Mouse (Mus musculus): Measurements from ENCODE around the gene Gm17268. TPM values are rescaled to one million over a fixed set of nuclear protein-coding genes. Genes with fewer than 3 reads are reported as not detected.

Gm17268 gene
- polyA plus RNA-seq, 1 experiment from 2014 or later, result not detected

DNA sequence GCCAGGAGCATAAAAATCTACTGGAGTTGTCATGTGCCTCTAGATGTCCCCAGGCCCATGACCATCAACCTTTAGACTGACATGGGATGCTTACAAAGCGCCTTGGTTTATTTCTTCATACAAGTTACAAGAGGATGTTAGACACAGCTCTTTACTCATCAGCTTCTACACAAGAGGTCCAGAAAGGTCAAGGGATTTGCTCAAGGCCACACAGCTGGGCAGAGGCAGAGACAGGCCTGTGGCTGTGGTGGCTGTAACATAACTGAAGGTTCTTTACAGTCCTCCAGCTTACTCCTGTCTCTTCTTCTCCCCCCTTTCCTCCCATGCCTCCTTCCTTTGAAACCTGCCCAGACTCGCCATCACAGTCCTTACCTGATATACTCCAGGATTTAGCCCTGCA lies 8.2 kb downstream of the Gm17268 start:
- H3K4me2 ChIP-seq, result no peak overlapping the region
- 43% methylated on average over 2 of the region's 2 CpGs for WGBS (ENCODE audit: insufficient replicate concordance)
- no peak for ATAC-seq (ENCODE audit: insufficient read depth)
- no peak overlapping the region for H3K4me3 ChIP-seq (replicated peaks)
- H3K27ac ChIP-seq (replicated peaks), result no peak overlapping the region
- H3K27me3 ChIP-seq, result no peaks in the 10 kb centered on the region
- H3K9me3 ChIP-seq (replicated peaks), result no peaks in the 10 kb centered on the region
- H3K36me3 ChIP-seq (replicated peaks), result no peaks in the 10 kb centered on the region
- no peaks in the 10 kb centered on the region for H3K4me1 ChIP-seq (replicated peaks)
- H3K9ac ChIP-seq, result no peak overlapping the region

DNA sequence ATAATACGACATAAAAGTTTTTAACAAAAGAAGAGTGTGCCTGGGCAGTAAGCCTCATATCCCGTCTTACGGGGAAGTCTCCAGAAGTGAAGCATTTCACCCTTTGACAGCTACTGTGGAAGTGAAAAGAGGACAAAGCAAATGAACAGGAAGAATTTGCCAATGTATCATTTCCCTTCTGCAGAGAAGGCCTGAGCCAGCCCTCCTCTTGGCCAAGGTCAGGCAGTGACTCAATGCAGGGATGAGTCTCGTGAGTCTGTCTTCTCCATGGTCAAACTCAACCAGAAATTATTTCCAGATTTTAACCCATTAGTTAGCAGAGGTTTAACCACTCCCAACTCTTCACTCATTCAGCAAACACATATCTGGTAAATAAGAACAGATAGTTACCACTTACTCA lies 14.6 kb downstream of the Gm17268 start:
- no peak for ATAC-seq (ENCODE audit: insufficient read depth)
- no peaks in the 10 kb centered on the region for H3K27me3 ChIP-seq
- WGBS (ENCODE audit: insufficient replicate concordance), result 44% methylated on average over 4 of the region's 4 CpGs

DNA sequence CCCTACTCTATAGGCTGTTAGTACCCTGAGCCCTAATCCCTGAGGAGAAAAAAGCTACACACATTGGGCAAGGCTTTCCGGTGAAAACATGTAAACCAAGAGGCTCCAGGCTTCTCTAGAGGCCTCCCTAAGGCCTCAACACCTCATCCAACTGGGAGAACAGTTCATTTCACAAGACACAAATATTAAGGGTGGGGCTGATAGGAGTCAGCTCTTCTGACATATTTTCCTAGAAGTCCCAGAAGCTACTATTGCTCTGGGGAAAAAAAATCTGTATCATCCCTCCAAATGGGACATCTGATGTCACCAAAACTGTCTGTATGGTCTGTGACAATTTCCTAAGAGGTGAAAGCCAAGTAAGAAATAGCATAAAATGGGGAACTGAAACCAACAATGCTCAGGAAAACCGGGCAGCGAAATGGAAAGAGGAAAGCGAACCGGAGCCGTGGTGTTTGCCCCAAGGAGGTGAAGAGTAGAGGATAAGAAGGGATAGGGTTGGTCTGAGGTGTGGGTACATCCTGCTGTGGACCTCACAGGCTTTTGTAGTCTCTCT lies 15.8 kb downstream of the Gm17268 start:
- Histone ChIP-seq H3K36me3 (replicated peaks) (no peaks in the 10 kb centered on the region), H3K27me3 (no peaks in the 10 kb centered on the region), H3K9ac (no peak overlapping the region), H3K9me3 (replicated peaks) (no peaks in the 10 kb centered on the region), H3K4me1 (replicated peaks) (no peaks in the 10 kb centered on the region), H3K27ac (replicated peaks) (no peak overlapping the region), H3K4me3 (replicated peaks) (no peak overlapping the region), H3K4me2 (no peak overlapping the region)
- 52% methylated on average over 6 of the region's 6 CpGs for WGBS (ENCODE audit: insufficient replicate concordance)
- ATAC-seq (ENCODE audit: insufficient read depth), result no peak

More for the DNA sequence above, 14.6 kb downstream of the Gm17268 start:
- Histone ChIP-seq H3K9me3 (replicated peaks) (no peaks in the 10 kb centered on the region), H3K4me1 (replicated peaks) (no peaks in the 10 kb centered on the region), H3K4me2 (no peak overlapping the region), H3K9ac (no peak overlapping the region), H3K4me3 (replicated peaks) (no peak overlapping the region), H3K36me3 (replicated peaks) (no peaks in the 10 kb centered on the region), H3K27ac (replicated peaks) (no peak overlapping the region)

DNA sequence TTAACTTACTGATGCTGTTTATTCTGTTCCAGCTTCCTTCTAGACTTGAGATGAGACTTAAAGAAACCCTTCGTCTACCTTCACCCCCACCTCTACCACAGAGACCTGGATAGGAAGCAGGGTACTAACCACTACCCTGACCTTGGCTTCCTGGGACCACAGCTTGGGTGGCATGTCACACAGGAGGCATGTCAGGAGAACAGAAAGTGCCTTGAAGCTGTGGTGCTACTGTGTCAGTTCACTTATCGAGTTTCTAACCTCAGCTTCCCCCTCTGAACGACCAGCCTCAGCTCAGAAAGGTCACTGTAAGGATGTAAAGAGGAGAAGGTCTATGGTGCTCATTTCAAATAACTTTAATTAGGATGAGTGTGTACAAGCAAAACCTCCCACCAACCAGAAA lies 17.0 kb downstream of the Gm17268 start:
- Histone ChIP-seq H3K9me3 (replicated peaks) (no peaks in the 10 kb centered on the region), H3K9ac (no peak overlapping the region), H3K36me3 (replicated peaks) (no peaks in the 10 kb centered on the region), H3K27me3 (no peaks in the 10 kb centered on the region), H3K4me1 (replicated peaks) (no peaks in the 10 kb centered on the region), H3K4me3 (replicated peaks) (no peak overlapping the region), H3K27ac (replicated peaks) (no peak overlapping the region), H3K4me2 (no peak overlapping the region)
- ATAC-seq (ENCODE audit: insufficient read depth), result no peak
- 14% methylated on average over 3 of the region's 3 CpGs for whole genome bisulfite sequencing (ENCODE audit: insufficient replicate concordance)

DNA sequence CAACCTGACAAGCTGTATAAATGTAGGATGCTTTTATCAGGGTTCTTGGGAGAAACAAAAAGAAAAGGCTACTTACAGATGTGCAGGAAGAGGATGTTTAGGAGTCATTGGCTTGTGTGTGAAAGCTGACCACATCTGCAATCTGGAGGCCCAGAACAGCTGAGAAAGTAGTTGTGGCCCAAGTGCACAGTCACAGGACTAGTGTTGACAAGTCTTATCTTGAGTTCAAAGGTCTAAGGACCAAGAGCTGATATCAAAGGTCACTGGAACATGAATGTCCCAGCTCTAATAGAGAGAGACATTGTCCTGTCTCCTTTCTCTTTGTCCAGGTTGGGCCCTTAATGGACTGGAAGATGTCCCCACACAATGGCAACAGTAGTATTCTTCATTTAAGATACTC lies 18.6 kb downstream of the Gm17268 start:
- ATAC-seq (ENCODE audit: insufficient read depth), result no peak
- Histone ChIP-seq H3K4me3 (replicated peaks) (no peak overlapping the region), H3K4me1 (replicated peaks) (no peaks in the 10 kb centered on the region), H3K4me2 (no peak overlapping the region), H3K27ac (replicated peaks) (no peak overlapping the region), H3K9me3 (replicated peaks) (no peaks in the 10 kb centered on the region), H3K9ac (no peak overlapping the region), H3K27me3 (no peaks in the 10 kb centered on the region), H3K36me3 (replicated peaks) (no peaks in the 10 kb centered on the region)

DNA sequence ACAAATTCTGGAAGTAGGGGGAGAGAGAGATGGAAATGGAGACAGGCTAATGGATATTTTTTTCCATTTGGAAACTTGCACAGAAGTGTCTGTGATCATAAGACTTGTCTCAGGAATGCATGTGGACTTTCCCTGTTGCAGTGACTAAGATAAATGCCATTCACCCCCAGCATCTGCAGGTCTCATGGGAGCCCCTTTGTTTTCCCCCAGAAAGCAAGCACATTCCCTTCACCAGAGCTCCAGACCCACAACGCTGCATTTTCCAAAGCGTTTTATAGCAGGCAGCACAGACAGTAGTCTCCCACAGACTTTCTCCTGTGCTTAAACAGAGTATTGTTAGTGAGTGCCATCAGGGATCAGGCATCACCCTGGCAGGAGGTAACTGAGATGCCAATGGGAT lies 19.0 kb downstream of the Gm17268 start:
- 35% methylated on average over 2 of the region's 2 CpGs for WGBS (ENCODE audit: insufficient replicate concordance)
- no peaks in the 10 kb centered on the region for H3K27me3 ChIP-seq
- ATAC-seq (ENCODE audit: insufficient read depth), result no peak

DNA sequence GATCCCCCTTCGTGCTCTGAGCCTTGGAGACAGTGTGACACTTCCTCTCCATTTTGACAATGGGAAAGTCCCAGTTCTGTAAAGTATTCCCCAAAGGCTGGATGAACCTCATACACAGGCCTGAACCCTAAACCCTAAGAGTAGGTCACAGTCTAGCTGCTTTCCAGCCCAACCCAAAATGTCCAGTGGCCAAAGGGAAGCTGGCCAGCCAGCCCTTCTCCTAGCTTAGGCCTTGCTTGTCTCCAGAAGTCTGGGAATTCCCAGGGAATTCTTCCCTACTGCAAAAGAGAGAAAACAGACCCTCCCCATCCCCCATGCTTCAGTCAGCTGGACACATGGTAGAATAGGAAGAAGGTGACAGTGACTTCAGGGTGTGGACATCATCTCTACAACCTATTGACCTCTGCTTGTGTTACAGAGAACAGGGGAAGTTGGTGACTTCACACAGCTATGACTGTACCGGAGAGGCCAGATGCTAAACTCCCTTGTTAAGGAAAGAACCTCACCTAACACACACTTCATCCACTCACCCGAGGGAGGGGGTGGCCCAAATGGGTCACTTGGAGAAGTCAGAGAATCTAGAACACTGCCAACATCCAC lies 22.1 kb downstream of the Gm17268 start:
- Histone ChIP-seq H3K9me3 (replicated peaks) (no peaks in the 10 kb centered on the region), H3K27ac (replicated peaks) (no peak overlapping the region), H3K4me3 (replicated peaks) (no peak overlapping the region), H3K27me3 (no peaks in the 10 kb centered on the region), H3K36me3 (replicated peaks) (no peaks in the 10 kb centered on the region), H3K4me1 (replicated peaks) (no peaks in the 10 kb centered on the region), H3K9ac (no peak overlapping the region), H3K4me2 (no peak overlapping the region)
- no peak for ATAC-seq (ENCODE audit: insufficient read depth)
- 39% methylated on average over 3 of the region's 3 CpGs for WGBS (ENCODE audit: insufficient replicate concordance)

More for the DNA sequence above, 19.0 kb downstream of the Gm17268 start:
- Histone ChIP-seq H3K27ac (replicated peaks) (no peak overlapping the region), H3K36me3 (replicated peaks) (no peaks in the 10 kb centered on the region), H3K9ac (no peak overlapping the region), H3K9me3 (replicated peaks) (no peaks in the 10 kb centered on the region), H3K4me1 (replicated peaks) (no peaks in the 10 kb centered on the region), H3K4me3 (replicated peaks) (no peak overlapping the region), H3K4me2 (no peak overlapping the region)

DNA sequence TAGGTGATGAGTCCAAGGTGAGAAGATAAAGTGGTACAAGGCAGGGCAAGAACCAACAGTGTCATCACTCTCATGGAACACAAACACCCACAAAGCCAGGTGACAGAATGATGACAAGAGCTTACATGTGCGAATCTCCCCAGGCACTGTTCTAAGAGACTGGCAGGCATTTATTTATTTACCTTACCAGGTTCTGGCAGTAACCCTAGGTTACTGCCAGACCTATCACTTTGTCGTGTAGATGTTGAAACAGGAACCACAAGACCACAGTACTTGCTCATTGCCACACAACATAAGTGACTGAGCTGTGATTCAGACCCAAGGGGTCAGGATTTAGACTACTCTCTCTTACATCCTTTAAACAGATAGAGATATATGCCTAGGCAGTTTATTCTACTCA lies 23.3 kb downstream of the Gm17268 start:
- Histone ChIP-seq H3K4me3 (replicated peaks) (no peak overlapping the region), H3K36me3 (replicated peaks) (no peaks in the 10 kb centered on the region), H3K27me3 (no peaks in the 10 kb centered on the region), H3K9ac (no peak overlapping the region), H3K4me2 (no peak overlapping the region), H3K4me1 (replicated peaks) (no peaks in the 10 kb centered on the region), H3K9me3 (replicated peaks) (no peaks in the 10 kb centered on the region), H3K27ac (replicated peaks) (no peak overlapping the region)
- ATAC-seq (ENCODE audit: insufficient read depth), result no peak
- 32% methylated on average over 2 of the region's 2 CpGs for WGBS (ENCODE audit: insufficient replicate concordance)

DNA sequence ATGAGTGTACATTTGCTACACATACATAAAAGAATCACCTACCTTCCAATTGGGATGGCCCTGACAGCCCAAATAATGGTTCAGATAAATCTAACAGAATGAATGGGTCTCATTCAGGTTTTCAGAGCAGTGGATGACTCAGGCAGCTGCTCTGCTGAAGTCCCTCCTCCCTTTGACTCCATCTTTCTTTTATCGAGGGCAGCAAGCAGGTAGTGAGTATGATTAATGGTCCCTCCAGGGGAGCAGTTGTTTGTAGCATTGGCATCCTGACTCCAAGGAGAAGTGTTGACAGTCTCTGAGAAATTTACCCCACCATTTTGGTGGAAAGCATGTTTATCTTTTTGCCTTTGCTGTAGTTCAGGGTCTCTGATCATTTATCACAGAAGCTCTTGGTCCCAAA lies 24.6 kb downstream of the Gm17268 start:
- no peaks in the 10 kb centered on the region for H3K9me3 ChIP-seq (replicated peaks)
- H3K4me2 ChIP-seq, result no peak overlapping the region
- H3K4me3 ChIP-seq (replicated peaks), result no peak overlapping the region
- H3K36me3 ChIP-seq (replicated peaks), result no peaks in the 10 kb centered on the region
- ATAC-seq (ENCODE audit: insufficient read depth), result no peak
- no peaks in the 10 kb centered on the region for H3K27me3 ChIP-seq
- no peak overlapping the region for H3K27ac ChIP-seq (replicated peaks)
- no peak overlapping the region for H3K9ac ChIP-seq
- 60% methylated on average over 1 of the region's 1 CpGs for WGBS (ENCODE audit: insufficient replicate concordance)
- H3K4me1 ChIP-seq (replicated peaks), result no peaks in the 10 kb centered on the region

DNA sequence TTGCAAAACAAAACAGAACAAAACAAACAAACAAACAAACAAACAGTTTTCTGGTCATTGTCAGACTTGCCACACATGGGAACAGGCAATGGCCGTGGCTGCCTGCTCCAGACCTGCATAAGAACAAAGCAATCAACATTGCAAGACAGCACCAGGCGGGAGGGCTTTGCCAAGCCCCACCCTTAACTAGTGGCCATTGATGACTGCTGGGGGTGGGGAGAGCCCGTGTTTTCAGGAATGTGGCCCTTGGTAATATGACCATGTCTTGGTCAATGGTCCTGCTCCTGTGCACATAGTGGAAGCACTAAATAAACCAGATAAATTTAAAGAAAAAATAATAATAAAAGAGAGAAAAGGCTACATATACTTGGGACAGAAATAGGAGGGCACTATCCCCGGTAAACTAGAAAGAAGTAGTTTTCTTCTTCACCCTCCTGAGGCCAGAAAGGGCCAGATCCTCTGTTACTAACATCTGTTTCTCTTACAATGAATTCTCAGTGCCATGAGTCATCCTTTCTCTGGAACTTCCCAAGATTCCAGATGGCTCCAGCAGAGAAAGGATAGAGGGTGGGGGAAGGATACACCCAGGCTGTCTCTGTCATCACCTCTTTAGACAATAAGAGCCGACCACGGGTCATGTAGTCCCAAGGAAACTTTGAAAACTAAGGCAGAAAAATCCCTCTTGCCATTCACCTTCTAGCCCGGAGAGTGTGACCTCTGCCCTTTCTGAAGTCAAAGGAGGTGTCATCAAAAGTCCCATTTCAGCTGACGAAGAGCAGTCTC lies 26.8 kb downstream of the Gm17268 start:
- Histone ChIP-seq H3K27ac (replicated peaks) (no peak overlapping the region), H3K4me3 (replicated peaks) (no peak overlapping the region), H3K9me3 (replicated peaks) (no peaks in the 10 kb centered on the region), H3K4me2 (no peak overlapping the region), H3K27me3 (no peaks in the 10 kb centered on the region), H3K4me1 (replicated peaks) (0 out of 2 replicates have a peak, but pooled peaks cover 3% of the 10 kb centered on the region), H3K36me3 (replicated peaks) (no peaks in the 10 kb centered on the region), H3K9ac (no peak overlapping the region)
- WGBS (ENCODE audit: insufficient replicate concordance), result 48% methylated on average over 8 of the region's 8 CpGs
- no peak for ATAC-seq (ENCODE audit: insufficient read depth)

DNA sequence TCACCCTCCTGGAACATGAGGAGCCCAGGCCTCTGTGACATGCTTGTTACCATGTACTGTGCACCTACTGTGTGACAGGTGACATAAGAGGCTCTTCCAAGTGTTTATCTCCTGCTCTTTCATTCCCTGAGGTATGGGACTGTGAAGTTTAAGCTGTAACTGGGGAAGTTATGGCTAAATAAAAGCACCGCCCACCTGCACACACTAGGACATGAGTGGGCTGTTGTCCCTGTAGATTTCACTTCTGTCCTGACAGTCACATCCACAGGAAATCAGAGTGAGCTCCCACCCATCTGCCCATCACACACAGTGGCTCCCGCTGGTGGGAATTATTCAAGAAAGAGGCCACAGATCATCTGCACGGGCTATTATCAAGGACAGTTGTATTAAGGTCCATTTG lies 28.2 kb downstream of the Gm17268 start:
- Histone ChIP-seq H3K27ac (replicated peaks) (no peak overlapping the region), H3K9ac (no peak overlapping the region), H3K4me1 (replicated peaks) (0 out of 2 replicates have a peak, but pooled peaks cover 3% of the 10 kb centered on the region), H3K36me3 (replicated peaks) (no peaks in the 10 kb centered on the region), H3K27me3 (no peaks in the 10 kb centered on the region), H3K4me3 (replicated peaks) (no peak overlapping the region), H3K9me3 (replicated peaks) (no peaks in the 10 kb centered on the region), H3K4me2 (no peak overlapping the region)
- WGBS (ENCODE audit: insufficient replicate concordance), result 65% methylated on average over 3 of the region's 3 CpGs
- no peak for ATAC-seq (ENCODE audit: insufficient read depth)
